Mouse (Mus musculus) stomach, postnatal 0 days (tissue): ENCODE measurements around the gene BC048403.

ENCODE experiments used
- CTCF ChIP-seq: IDR thresholded peaks from 2 replicates; pipeline ENCODE4 v1.5.1; 2016; ENCODE audit warnings: antibody characterized with exemption, low read depth, mild to moderate bottlenecking, moderate library complexity
- EP300 ChIP-seq: optimal IDR thresholded peaks from 2 replicates; pipeline ENCODE3; 2016; ENCODE audit warnings: antibody characterized with exemption

DNA sequence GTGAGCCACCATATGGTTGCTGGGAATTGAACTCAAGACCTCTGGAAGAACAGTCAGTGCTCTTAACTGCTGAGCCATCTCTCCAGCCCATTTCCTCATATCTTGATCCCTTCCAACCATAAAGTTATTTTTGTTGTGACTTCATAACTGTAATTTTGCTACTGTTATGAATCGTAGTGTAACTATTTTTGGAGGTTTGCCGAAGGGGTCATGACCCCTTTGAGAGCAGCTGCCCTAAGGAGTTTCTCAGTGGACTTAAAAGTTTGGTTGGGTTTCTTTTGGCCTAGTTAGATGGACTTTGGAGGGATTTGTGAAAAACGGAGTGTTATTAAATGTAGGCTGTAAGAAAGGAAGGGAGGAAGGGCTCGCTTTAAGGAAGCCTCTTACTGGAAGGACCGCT, 30.0 kb downstream of the BC048403 start:
- TF ChIP-seq CTCF (no peak), EP300 (no peak)
